Mouse (Mus musculus) heart, postnatal 4 days (tissue): Measurements from ENCODE around the gene Pgap3. TPM values are rescaled to one million over a fixed set of nuclear protein-coding genes. Genes with fewer than 3 reads are reported as not detected.

ENCODE experiments used
- DNase-seq: peaks from one replicate; pipeline ENCODE4 v3.0.0; 2021
- total RNA-seq, 2 experiments: library from RNA; stranded (reverse); gene quantifications; 2 replicates each; pipeline ENCODE4 v1.2.3; 2021

The Pgap3 gene
- total RNA-seq = 10 to 100 TPM; 19.6 to 20.5 TPM

GRCm38 (mm10) chr11:98400161-98400726, at the start of gene Pgap3:
Gene Pgap3 (minus strand): TSS chr11:98400490.
- peak; percentile 88 for DNase-seq

DNA sequence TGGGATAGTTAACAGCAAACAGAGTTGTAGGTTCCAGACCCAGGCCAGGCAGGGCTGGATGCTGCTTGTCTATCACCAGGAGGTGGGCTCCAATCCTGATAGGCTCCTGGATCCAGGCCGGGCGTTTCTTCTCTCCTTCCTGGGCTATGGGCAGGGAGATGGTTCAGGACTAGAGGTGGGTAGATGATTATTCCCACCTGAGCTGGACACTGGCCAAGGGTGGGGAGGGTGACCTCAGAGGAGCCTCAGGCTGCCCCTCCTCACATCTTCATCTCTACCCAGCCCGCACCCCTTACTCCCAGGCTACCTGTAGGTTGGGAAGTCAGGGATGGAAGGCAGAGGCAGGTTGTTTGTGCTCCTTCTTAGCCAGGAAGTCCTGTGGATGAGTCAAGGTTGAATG, 49.1 kb upstream of the Pgap3 start:
- no peak for DNase-seq

DNA sequence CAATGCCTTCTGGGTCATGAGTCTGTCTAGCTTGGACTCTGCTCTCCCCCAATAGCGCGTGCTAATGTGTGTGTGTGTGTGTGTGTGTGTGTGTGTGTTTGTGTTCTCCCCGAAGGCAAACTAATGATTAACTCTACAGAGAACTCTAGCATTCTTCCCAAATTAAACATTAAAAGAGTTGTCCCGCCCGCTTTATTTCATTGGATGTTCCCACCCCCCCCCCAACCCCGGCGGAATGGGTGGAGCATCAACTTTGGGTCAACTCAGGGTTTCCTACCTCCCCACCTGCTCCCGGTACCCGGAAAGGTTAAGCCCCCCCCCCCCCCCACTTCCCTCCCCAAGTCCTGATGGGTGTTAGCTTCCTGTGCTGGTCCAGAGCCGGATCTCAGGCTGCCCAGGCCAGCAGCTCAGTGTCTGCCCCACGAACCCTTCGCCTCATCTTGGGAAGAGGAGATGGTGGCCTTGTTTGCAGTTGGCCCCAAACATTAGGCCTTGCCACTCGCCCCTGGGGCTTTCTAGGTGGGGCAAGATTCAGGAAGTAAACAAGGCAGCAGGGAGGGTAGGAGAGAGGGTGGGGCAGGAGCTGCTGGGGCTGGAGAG, 48.0 kb upstream of the Pgap3 start:
- DNase-seq = no peak

- no peak for DNase-seq
Observed at GRCm38 (mm10) chr11:98447475-98447834, 47.2 kb upstream of the Pgap3 start.

DNA sequence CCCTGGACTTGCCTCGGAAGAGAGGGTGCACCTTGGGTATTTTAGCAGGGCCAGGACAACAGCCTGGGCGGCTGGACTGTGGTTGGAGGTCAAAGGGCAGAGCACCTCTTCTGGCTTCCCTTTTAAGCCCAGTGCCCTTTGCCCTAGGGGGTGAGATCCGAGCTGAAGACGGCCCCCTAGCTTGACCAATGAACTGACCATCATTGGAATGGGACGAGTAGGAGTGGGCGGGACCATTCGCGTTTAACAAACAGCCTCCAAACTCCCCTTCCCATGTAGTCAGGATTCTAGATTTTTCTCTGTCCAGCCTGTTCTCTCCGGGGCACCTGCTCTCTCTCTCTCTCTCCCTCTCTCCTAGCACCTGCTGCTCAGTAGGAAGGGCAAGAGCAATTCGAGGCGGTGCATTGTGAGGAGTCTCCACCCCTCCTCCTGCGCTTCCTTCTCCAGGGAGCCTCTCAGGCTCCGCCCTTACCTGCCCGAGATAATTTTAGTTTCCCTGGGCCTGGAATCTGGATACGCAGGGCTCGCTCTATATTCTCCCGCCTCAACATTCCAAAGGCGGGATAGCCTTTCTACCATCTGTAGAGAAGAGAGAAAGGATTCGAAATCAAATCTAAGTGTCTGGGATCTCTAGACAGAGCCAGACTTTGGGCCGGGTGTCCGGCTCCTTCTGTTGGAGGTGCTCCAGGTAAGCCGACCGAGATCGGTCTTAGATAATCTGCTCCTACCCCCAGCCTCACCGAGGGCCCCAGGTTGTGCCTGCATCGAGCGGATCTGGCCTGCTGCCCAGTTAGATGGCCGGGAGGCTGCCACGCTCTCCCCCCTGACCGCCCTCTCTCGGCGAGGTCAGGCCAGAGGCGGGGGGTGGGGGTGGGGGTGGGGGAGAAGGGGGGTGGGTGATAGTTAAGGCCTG, 46.5 kb upstream of the Pgap3 start:
- no peak for DNase-seq

DNA sequence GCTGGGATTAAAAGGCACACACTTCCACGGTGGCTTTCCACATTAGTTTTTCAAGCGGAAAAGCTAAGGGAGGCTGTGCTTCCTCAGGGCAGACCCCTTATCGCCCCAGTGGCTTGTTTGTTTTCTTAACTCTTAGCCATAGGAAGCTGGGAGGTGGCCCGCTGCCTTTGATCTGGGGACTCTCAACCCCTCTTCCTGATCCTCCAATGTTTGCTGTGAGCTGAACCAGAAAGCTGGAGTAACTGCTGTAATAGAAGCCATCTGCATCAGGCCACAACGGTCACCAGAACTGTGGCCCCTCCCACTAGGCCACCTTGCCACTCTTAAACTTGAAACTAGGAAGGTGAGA, 45.9 kb upstream of the Pgap3 start, which contains the start of gene Grb7:
Grb7 (plus strand) TSS at position 182 of the 349 bp plus-strand sequence.
- no peak for DNase-seq

- DNase-seq = no peak
Observed at GRCm38 (mm10) chr11:98445679-98446078, 45.4 kb upstream of the Pgap3 start.

- DNase-seq = no peak
Observed at GRCm38 (mm10) chr11:98445238-98445637, 44.9 kb upstream of the Pgap3 start.

DNA sequence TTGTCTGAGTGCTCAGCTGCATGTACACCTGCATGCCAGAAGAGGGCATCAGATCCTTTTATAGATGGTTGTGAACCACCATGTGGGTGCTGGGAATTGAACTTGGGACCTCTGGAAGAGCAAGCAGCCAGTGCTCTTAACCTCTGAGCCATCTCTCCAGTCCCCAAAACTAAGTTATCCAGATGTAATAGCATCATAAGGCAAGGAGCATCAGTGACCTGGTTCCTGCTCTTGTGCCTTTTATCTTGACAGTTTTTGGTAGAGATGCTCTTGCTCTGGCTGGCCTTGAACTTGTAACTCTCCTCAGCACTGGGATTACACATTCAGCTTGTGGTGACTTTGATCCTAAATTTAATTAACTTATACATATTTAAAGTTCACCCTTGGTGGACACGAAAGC, 43.4 kb upstream of the Pgap3 start:
- DNase-seq = no peak

DNA sequence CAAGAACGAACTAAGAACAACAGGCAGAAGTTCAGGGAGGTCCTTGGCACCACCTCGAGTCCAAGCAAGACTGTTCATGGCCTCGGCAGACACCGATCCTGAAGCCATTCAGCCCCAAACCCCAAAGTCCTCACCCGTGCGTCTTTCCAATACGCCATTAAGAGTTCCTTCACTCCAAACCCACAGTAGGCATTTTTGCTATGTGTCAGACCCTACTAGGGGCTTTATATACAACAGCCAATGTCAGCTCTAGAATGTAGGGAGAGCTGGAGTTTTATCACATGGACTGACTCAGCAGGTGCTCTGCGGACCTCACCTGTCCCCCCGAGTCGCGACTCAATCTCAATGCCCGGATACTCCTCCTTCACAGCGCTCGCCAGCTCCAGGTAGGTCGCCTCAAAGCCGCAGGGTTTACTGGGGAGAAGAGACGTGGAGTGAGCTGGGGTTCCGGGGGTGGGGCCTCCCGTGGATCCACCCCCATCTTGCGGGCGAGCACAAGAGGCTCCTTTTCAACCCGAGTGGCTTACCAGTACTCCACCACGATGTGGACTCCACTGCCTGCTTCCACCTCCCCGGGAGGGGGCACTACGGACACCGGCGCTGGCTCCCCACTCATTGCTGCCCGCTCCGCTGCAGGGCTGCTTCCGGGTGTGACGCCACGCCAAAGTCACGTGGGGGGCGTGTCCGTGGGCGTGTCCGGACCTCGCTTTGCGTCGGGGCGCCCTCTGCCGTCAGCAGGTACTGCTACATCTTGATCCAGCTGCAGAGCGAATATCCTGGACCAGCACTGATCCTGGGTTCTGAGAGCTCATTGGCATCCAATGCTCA, 38.3 kb upstream of the Pgap3 start, which contains the start of gene Mien1:
Mien1 (minus strand) TSS at position 661 of the 828 bp plus-strand sequence.
- DNase-seq = peak; percentile 98

DNA sequence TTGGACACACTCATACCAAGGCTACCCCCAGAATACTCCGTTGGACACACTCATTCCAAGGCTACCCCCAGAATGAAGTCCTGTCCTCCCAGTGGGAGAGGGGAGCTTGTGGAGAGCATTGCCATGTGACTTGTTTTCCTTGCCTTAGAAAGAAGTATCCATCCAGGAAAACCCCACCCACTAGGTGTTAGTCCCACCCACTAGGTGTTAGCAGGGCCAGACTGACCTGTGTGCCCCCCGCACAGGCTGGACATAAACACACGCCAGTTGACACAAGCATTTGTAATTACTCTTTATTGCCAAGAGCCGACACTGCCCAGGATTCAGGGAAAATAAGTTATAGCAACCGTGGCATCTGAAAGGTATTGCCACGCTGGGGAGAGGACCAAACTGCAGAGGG, 37.2 kb upstream of the Pgap3 start:
- DNase-seq = no peak

- DNase-seq = no peak
Observed at GRCm38 (mm10) chr11:98435723-98436122, 35.4 kb upstream of the Pgap3 start.

- no peak for DNase-seq
Observed at GRCm38 (mm10) chr11:98431743-98432502, 31.6 kb upstream of the Pgap3 start.

- DNase-seq = no peak
Observed at GRCm38 (mm10) chr11:98428436-98428835, 28.1 kb upstream of the Pgap3 start.

GRCm38 (mm10) chr11:98426592-98426991, 26.3 kb upstream of the Pgap3 start:
- DNase-seq = no peak

GRCm38 (mm10) chr11:98418939-98419547, 18.8 kb upstream of the Pgap3 start:
- DNase-seq = no peak

DNA sequence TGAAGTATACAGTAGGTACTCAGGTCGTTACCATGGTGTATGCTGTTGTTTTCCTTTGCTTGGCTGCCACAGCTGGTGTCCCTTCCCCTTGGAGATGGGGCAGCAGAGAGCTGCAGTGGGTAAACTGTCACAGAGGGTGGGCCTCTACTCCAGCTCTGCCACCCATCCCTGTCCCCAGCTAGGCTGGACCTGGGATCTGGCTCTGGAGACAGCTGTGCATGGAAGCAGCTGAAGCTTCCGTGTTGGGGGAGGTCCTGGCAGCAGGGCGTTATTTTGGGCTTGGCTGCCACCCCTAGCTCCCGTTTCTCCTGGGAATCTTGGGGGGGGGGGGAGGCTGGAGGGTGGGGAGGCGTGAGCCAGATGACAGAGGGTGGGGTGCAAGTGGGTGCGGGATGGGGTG, 18.0 kb upstream of the Pgap3 start:
- DNase-seq = no peak

GRCm38 (mm10) chr11:98417074-98417473, 16.8 kb upstream of the Pgap3 start:
- no peak for DNase-seq

DNA sequence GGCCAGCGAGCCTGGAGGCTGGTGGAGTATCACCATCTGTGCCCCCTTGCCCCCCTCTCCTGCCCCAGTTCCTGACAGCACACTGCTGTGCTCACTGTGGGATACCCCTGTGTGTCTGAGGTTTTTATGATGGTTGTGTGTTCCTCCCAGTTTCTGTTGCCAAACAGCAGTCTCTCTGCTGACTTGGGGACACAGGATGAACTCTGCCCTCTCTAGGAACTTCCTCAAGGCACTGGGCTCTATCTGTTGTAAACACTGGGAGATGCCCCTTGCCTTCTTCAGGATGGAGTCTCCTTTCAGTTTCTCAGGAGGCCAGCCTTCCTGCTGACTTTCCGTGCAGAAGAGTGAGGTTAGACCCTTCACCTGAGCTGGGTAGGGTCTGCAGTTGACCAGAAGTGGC, 13.9 kb upstream of the Pgap3 start:
- DNase-seq = no peak

DNA sequence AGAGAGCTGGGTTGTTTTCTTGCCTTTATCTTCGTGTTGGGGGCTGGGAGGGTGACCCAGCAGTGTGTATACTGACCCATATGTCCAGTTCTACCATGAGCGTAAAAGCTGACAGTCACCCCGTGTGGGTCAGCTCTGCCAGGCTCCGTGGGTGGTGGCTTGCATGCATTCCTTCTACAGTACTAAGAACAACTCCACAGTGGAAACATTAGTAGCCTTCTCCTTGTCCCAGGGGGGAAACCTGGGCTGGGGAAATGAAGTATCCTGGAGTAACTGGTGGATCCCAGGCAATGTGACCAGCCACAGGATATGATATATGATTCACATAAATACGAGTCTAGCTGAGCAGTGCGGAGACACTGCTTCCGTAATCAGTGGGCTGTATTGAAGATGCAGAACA, 13.4 kb upstream of the Pgap3 start:
- no peak for DNase-seq

DNA sequence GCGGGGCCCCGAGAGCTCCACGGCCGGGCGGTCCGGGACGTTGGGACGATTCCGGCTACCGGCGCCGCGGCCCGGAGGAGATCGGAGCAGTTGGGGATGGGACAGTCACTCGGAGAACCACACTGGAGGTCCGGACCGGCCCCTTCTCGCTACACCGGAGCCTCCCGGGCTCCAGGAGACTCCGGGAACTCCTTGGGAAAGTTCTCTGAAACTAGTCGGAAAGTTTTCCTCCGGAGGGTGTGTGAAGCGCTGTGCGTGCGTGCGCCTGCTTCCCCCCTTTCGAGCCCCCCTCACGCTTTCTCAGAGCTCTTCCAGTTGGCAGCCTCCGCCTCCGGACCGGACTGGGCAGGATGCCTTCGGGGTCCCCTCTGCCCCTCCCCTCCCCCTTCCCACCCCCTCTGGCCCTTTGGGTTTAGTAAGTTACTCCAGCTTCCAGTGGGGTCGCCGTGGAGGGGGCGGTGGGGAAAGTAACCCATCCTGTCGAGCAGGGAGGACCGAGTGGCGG, 12.6 kb upstream of the Pgap3 start:
- DNase-seq = peak; percentile 47
